Mouse (Mus musculus): ENCODE measurements around the gene Gba.

The Gba gene

DNA sequence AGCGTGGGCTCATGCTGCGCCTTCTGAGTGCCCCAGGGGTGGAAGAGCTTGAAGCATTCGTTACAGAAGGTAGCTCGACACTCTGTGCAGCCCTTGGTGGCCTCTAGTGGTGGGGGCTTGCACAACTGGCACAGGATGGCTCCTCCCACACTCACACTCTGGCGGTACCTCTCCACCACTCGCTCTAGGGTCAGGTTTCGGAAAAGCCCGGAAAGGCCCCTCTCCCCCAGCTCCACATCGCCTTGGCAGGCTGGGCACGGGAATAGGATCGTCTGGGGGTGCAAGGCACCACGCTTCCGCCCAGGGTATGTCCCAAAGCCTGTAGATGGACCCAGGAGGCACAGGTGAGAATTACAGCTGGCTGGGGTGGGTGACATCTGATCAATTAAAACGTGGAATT, 40.9 kb downstream of the Gba start:
- DNase-seq (ENCODE audit: low read depth), result no peak

DNA sequence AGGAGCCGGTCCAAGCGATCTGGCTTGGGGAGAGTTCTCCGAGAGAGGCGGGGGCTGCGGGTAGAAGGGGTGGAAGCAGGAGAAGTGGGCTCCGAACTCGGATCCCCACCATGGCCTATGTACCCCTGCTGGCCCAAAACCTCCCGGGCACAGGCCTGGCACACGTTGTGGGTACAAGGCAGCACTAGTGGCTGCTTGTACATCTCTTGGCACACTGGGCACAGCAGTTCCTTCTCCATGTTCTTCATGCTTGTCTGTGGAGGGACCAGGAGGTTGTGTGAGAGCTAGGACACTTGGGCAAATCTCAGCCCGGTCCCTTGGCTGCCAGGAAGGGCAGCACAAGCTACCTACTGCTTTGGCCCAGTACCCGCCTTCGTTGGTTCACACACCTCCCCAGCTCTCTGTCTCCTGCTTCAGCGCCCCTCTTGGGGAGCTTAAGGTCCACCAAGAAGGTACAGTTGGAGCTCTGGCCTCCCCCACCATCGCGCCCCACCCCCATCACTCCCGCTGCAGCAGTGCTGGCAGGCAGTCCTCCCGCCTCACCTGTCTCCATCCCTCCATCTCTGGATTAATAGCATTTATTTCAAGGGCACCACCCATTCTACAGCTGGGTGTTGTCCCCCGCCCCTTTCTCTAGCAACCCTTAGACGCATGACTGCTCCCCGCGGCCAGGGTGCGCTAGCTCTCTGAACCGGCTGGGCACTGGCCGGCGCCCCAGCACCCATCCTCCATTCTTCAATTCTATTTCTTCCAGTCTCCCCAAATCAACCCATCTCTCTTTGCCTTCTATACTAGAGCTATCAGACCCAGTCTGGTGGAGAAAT, 41.6 kb downstream of the Gba start:
- no peak for DNase-seq (ENCODE audit: low read depth)

DNA sequence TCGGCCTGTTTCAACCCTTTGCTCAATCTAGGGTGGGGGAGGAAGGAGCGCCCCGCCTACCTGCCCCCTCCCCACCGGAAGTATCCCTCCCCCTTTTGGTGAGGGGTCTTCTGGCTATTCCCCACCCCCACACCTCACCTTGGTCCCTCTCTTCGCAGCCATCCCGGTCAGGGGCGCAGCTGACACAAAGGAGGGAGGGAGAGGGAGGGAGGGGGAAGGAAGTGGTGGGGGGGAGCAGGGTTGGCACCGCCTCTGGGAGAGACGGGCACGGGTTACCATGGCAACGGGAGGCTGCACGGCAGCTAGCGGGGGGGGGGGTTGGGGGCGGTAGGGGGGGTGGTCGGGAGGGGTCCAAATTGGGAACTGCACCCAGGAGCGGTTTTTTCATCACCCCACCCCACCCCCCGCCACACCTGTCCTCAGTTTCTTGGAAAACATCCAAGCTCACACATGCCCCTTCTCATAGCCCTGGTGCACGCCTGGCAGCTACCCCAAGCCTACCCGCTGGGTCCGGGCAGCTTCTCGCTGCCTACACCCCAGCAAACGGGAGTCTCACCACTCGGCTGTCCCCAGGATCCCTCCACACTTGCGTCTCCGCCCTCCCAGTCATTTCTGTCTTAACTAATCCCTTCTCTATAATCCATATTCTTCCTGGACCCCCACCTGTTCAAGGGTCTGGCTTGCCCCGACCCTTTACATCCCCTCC, 42.4 kb downstream of the Gba start:
- DNase-seq (ENCODE audit: low read depth), result no peak

DNA sequence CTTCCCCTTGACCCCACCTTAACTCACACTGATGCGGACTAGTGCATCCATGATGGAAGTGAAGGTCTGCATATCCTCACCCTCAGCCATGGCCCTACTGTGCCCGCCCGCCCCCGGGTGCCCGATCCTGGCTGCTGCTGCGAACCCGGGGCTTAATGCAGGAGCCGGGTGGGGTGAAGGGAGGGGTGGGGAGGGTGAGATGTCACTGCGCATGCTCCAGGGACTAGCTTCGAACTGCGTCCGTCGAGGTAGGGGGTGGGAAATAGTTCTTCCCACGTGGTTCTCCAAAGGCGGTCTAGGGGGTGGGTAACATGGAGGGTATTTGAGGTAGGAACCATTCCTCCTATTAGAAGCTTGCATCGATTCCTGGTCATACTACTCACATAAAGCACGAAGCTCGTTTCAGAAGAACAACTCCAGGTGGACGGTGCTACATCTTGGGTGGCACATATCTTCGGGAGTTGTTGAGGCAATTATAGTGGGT, 43.0 kb downstream of the Gba start, which contains the start of gene Krtcap2:
TSS of gene Krtcap2 (plus strand) at position 279 of the 484 bp plus-strand sequence.
- no peak for DNase-seq (ENCODE audit: low read depth)

DNA sequence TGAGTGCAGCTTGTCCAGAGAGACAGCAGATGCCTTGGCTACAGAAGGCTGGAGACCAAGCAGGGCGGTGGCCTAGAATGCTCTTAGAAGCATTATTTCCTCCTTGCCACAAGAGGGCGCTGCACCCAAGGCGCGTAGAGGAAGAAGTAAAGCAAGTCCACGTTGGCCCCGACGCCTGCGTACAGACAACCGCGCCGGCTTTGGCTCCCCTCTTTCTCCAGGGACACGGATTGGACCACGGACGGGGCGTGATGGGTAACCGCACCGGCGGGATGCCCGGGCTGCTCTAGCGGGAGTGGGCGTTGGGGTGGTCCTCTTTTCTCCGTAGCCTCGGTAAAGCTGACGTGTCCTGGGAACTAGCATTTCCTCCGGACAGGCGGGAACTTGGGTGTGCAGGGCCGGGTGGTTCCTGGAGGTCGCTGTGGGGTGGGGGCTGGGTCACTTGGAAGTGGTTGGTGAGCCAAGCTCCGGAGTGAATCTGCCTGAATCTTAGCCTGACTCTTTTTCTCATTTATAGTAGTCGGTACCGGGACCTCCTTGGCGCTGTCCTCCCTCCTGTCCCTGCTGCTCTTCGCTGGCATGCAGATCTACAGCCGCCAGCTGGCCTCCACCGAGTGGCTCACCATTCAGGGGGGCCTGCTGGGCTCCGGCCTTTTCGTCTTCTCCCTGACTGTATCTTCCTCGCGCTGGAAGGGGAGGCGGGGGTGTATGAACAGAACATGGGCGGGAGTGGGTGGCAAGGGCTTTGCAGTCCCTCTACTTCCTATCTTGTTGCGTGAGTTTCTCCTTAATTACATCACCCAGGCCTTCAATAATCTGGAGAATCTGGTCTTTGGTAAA, 43.8 kb downstream of the Gba start, which contains the start of gene Trim46:
TSS of gene Trim46 (minus strand) at position 49 of the 840 bp plus-strand sequence.
- peak; percentile 85 for DNase-seq (ENCODE audit: low read depth)

DNA sequence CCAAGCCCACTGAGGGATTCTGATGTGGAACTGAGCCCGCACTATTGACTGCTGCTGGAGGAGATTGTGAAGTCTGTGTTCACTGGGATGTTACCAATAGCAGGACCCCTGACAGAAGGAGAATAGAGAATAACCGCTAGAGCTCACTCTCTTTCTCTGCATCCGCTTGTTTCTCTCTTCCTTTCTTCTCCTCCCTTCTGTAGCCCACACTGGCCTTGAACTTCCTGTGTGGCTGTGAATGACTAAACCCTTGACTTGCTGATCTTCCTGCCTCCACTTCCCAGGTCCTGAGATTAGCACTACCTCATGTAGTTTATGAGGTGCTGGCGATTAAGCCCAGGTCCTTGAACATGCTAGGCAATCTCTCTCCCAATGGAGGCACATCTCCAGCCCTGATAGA, 44.7 kb downstream of the Gba start:
- DNase-seq (ENCODE audit: low read depth), result no peak

DNA sequence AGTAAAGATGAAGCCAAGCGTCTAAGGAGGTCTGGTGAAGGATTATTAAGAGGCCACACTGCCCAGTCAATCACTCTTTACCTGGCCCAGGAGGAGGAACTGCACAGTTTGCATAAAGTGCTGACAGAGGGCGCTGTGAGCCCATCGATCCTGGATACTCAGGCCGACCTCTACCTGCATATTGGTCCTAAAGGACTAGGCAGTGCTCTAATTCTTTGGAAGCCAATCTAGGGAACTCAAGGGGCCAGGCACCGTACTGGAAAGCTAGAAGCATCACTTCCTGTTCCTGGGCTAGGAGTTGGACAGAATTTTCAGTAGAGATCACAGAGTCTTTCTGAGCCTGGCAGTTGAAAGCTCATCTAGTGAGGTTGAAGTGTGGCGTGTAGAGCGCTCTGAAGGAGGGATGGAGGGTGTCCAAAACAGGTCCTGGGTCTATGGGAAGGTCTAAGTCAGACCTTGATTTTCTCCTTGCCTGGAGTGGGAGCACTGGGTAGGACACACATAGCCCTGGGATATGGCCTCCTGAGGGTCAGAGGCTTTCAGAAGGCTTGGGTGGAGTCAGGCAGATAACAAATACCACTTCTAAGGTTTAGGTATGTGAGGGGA, 47.8 kb downstream of the Gba start:
- no peak for DNase-seq (ENCODE audit: low read depth)

DNA sequence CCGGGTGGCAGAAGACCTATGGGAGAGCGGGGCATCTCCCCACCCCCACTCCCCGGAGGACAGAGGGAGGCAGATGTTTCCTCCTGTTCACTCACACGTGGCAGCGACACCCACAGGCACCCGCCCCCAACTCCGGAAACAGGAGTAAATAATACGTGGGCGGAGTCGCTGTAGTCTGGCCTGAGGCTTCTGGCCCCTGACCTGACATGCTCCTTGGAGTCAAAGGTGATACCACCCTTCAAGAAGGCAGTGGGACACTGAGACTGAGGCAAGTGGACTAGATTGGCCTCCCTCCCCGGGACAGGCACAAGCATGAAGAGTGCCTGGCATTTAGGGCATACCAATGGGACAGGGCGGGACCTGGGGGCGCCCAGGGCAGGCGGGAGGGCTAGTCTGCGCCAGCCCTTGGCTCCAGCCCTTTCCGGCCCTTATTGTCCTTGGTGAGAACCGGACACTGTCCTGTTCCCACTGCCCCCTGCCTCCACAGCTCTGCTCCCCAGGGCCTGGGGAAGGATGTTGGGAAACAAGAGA, 48.7 kb downstream of the Gba start:
- DNase-seq (ENCODE audit: low read depth), result no peak

DNA sequence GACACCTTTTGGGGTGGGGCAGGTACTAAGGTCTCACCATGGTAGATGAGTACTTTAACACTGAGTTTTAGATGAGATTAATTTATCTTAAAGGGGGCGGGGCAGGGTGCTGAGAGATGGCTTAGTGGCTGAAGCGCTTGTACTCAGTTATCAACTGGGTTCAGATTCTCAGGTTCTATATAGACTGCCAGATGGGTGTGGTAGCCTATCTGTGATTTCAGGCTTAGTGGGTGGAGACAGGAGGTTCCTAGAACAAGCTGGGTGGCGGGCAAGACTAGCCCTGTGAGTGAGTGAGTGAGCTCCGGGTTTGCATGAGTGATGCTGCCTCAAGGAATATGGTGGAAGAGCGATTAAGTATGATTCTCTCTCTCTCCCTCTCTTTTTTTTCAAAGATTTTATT, 52.3 kb downstream of the Gba start:
- DNase-seq (ENCODE audit: low read depth), result peak; percentile 40

DNA sequence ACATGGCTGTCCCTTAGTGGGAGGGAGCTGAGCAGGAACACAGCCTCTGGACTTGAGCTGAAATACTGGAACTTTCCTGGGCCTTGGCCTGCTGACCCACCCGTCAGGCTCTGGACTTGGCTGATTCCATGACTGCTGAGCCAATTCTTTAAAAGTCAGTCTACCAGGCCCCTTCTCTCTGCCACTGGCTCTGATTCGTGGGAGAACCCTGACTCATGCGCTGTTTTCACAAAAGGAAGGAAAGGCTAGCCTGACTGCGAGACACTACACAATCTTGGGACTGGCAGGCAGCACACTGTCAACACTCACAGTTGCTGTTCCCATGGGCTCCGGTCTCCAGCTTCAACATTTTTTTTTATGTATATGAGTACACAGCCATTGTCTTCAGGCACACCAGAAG, 53.4 kb downstream of the Gba start:
- no peak for DNase-seq (ENCODE audit: low read depth)
